ENCODE assay signal across 14 mouse cellular contexts in genomic region chr6:143531477-143531876, GRCm38 (mm10).
DNase-seq lines count a peak whose midpoint lies in the region; ATAC-seq lines count a peak whose summit lies in the region.
"Had no signal": no experiment of that assay in that cellular context is flagged by ENCODE, and none has a peak within 500 bp of the region (broad histone marks: within the 10 kb centered on the region; RNA-seq: fewer than 3 reads in every experiment).

No protein-coding gene starts in this region.

- no peak overlapping the region for H3K4me2 ChIP-seq in hindbrain, embryonic 11.5 days (replicated peaks; ENCODE audit: low read depth, low read length)
- no peak overlapping the region for H3K4me2 ChIP-seq in hindbrain, embryonic 14.5 days (replicated peaks)
- H3K4me2 ChIP-seq in neural tube, embryonic 15.5 days = no peak overlapping the region
- H3K4me2 ChIP-seq in embryonic facial prominence, embryonic 12.5 days (replicated peaks) = 0 out of 2 replicates have a peak overlapping the region, but pooled peaks have one; percentile 15
- no peak overlapping the region for H3K4me2 ChIP-seq in midbrain, embryonic 16.5 days (ENCODE audit: low read length)
- H3K4me2 ChIP-seq in intestine, embryonic 16.5 days (ENCODE audit: low read depth, low read length) = no peak overlapping the region
- H3K4me2 ChIP-seq: liver, embryonic 15.5 days had no signal

- H3K27ac ChIP-seq in hindbrain, embryonic 11.5 days (ENCODE audit: low read depth, low read length) = no peak overlapping the region
- no peak overlapping the region for H3K27ac ChIP-seq in hindbrain, embryonic 14.5 days
- no peak overlapping the region for H3K27ac ChIP-seq in neural tube, embryonic 15.5 days (replicated peaks)
- H3K27ac ChIP-seq in embryonic facial prominence, embryonic 12.5 days = peak overlapping the region; percentile 78
- no peak overlapping the region for H3K27ac ChIP-seq in midbrain, embryonic 16.5 days (ENCODE audit: low read length)
- no peak overlapping the region for H3K27ac ChIP-seq in intestine, embryonic 16.5 days (ENCODE audit: low read length)
- H3K27ac ChIP-seq: layer of hippocampus, adult 2 months; liver, embryonic 15.5 days had no signal

- H3K36me3 ChIP-seq in hindbrain, embryonic 11.5 days (ENCODE audit: control insufficient read depth, insufficient read depth, low read length) = no peaks in the 10 kb centered on the region
- no peaks in the 10 kb centered on the region for H3K36me3 ChIP-seq in hindbrain, embryonic 14.5 days (replicated peaks; ENCODE audit: control insufficient read depth, insufficient read depth)
- H3K36me3 ChIP-seq in neural tube, embryonic 15.5 days = no peaks in the 10 kb centered on the region
- H3K36me3 ChIP-seq in embryonic facial prominence, embryonic 12.5 days = no peaks in the 10 kb centered on the region
- H3K36me3 ChIP-seq in midbrain, embryonic 16.5 days (ENCODE audit: control insufficient read depth, insufficient read depth, low read length) = no peaks in the 10 kb centered on the region
- H3K36me3 ChIP-seq in intestine, embryonic 16.5 days (ENCODE audit: control insufficient read depth, insufficient read depth, low read length) = no peaks in the 10 kb centered on the region
- H3K36me3 ChIP-seq: liver, embryonic 15.5 days had no signal

- no peaks in the 10 kb centered on the region for H3K27me3 ChIP-seq in hindbrain, embryonic 11.5 days (ENCODE audit: control insufficient read depth, insufficient read depth, low read length)
- no peaks in the 10 kb centered on the region for H3K27me3 ChIP-seq in hindbrain, embryonic 14.5 days (ENCODE audit: control insufficient read depth, insufficient read depth, low read length)
- H3K27me3 ChIP-seq in neural tube, embryonic 15.5 days (replicated peaks) = no peaks in the 10 kb centered on the region
- no peaks in the 10 kb centered on the region for H3K27me3 ChIP-seq in embryonic facial prominence, embryonic 12.5 days
- H3K27me3 ChIP-seq in midbrain, embryonic 16.5 days (ENCODE audit: control insufficient read depth, insufficient read depth, low read depth, low read length) = no peaks in the 10 kb centered on the region
- no peaks in the 10 kb centered on the region for H3K27me3 ChIP-seq in intestine, embryonic 16.5 days (replicated peaks; ENCODE audit: control insufficient read depth, insufficient read depth, low read length)
- H3K27me3 ChIP-seq: liver, embryonic 15.5 days had no signal

- H3K4me1 ChIP-seq in hindbrain, embryonic 11.5 days (replicated peaks; ENCODE audit: control insufficient read depth, insufficient read depth, low read length) = no peaks in the 10 kb centered on the region
- H3K4me1 ChIP-seq in hindbrain, embryonic 14.5 days (replicated peaks; ENCODE audit: control insufficient read depth, insufficient read depth, low read length) = no peaks in the 10 kb centered on the region
- peaks cover 7% of the 10 kb centered on the region; the same call in 1 of the 2 replicates for H3K4me1 ChIP-seq in neural tube, embryonic 15.5 days
- peaks cover 13% of the 10 kb centered on the region for H3K4me1 ChIP-seq in embryonic facial prominence, embryonic 12.5 days
- peaks cover 5% of the 10 kb centered on the region; the same call in 1 of the 2 replicates for H3K4me1 ChIP-seq in midbrain, embryonic 16.5 days (ENCODE audit: control insufficient read depth, insufficient read depth, low read length)
- peaks cover 2% of the 10 kb centered on the region; the same call in 1 of the 2 replicates for H3K4me1 ChIP-seq in intestine, embryonic 16.5 days (ENCODE audit: control insufficient read depth, insufficient read depth, low read length)
- H3K4me1 ChIP-seq: liver, embryonic 15.5 days had no signal

- no peak overlapping the region for H3K9ac ChIP-seq in hindbrain, embryonic 11.5 days (ENCODE audit: low read depth, low read length)
- H3K9ac ChIP-seq in hindbrain, embryonic 14.5 days = no peak overlapping the region
- no peak overlapping the region for H3K9ac ChIP-seq in neural tube, embryonic 15.5 days (replicated peaks)
- H3K9ac ChIP-seq in embryonic facial prominence, embryonic 12.5 days = no peak overlapping the region
- H3K9ac ChIP-seq in midbrain, embryonic 16.5 days (ENCODE audit: low read depth, low read length) = no peak overlapping the region
- no peak overlapping the region for H3K9ac ChIP-seq in intestine, embryonic 16.5 days (ENCODE audit: low read depth, low read length)
- H3K9ac ChIP-seq: liver, embryonic 15.5 days had no signal

- H3K4me3 ChIP-seq in hindbrain, embryonic 11.5 days (ENCODE audit: low read depth, low read length) = no peak overlapping the region
- no peak overlapping the region for H3K4me3 ChIP-seq in hindbrain, embryonic 14.5 days (replicated peaks; ENCODE audit: low read length)
- H3K4me3 ChIP-seq in neural tube, embryonic 15.5 days (replicated peaks) = no peak overlapping the region
- H3K4me3 ChIP-seq in embryonic facial prominence, embryonic 12.5 days = no peak overlapping the region
- no peak overlapping the region for H3K4me3 ChIP-seq in midbrain, embryonic 16.5 days (ENCODE audit: low read depth, low read length)
- no peak overlapping the region for H3K4me3 ChIP-seq in intestine, embryonic 16.5 days (ENCODE audit: low read length)
- H3K4me3 ChIP-seq: layer of hippocampus, adult 2 months; liver, embryonic 15.5 days had no signal

- DNase-seq in hindbrain, embryonic 11.5 days (ENCODE audit: low spot score) = peak; percentile 20
- no peak for DNase-seq in hindbrain, embryonic 14.5 days (ENCODE audit: low spot score)
- DNase-seq in neural tube, embryonic 10.5 days (ENCODE audit: extremely low spot score, low spot score) = peak; percentile 22
- no peak for DNase-seq in c-Kit-positive CD71-positive TER-119-positive erythroid progenitor cells, embryonic 14.5 days (ENCODE audit: low spot score)
- DNase-seq: gastrocnemius, postnatal 36 days; heart, postnatal 4 days; right cerebral cortex, postnatal 14 days had no signal

- H3K9me3 ChIP-seq in hindbrain, embryonic 11.5 days (ENCODE audit: control insufficient read depth, low read length) = no peaks in the 10 kb centered on the region
- no peaks in the 10 kb centered on the region for H3K9me3 ChIP-seq in hindbrain, embryonic 14.5 days (ENCODE audit: control insufficient read depth, low read length)
- no peaks in the 10 kb centered on the region for H3K9me3 ChIP-seq in neural tube, embryonic 15.5 days (replicated peaks)
- no peaks in the 10 kb centered on the region for H3K9me3 ChIP-seq in embryonic facial prominence, embryonic 12.5 days
- no peaks in the 10 kb centered on the region for H3K9me3 ChIP-seq in midbrain, embryonic 16.5 days (replicated peaks; ENCODE audit: control insufficient read depth, low read length, poor library complexity, severe bottlenecking)
- no peaks in the 10 kb centered on the region for H3K9me3 ChIP-seq in intestine, embryonic 16.5 days (ENCODE audit: control insufficient read depth, low read length)
- H3K9me3 ChIP-seq: liver, embryonic 15.5 days had no signal

- no peak for ATAC-seq in hindbrain, embryonic 11.5 days (ENCODE audit: low FRiP score)
- no peak for ATAC-seq in hindbrain, embryonic 14.5 days (ENCODE audit: low FRiP score)
- ATAC-seq in neural tube, embryonic 15.5 days (ENCODE audit: low FRiP score) = no peak
- no peak for ATAC-seq in embryonic facial prominence, embryonic 12.5 days (ENCODE audit: insufficient number of reproducible peaks, insufficient read depth, low FRiP score, low TSS enrichment)
- ATAC-seq in midbrain, embryonic 16.5 days = peak; percentile 58; the same call in 1 of the 2 replicates
- no peak for ATAC-seq in intestine, embryonic 16.5 days
- ATAC-seq: CD4-positive, CD25-positive, alpha-beta regulatory T cell, adult 4 months had no signal

- 39% methylated on average over 6 of the region's 6 CpGs for WGBS in hindbrain, embryonic 11.5 days
- WGBS in hindbrain, embryonic 14.5 days = 39% methylated on average over 6 of the region's 6 CpGs
- WGBS in neural tube, embryonic 15.5 days = 31% methylated on average over 6 of the region's 6 CpGs
- 15% methylated on average over 6 of the region's 6 CpGs for WGBS in embryonic facial prominence, embryonic 12.5 days
- WGBS in midbrain, embryonic 16.5 days = 30% methylated on average over 6 of the region's 6 CpGs
- WGBS in intestine, embryonic 16.5 days = 36% methylated on average over 6 of the region's 6 CpGs

Comparison
In these comparisons a context has a peak if more than half of its experiments do, and no peak if none do; other contexts are left out.
1. DNase-seq: peak in hindbrain, embryonic 11.5 days (single experiment) and neural tube, embryonic 10.5 days (single experiment); none in hindbrain, embryonic 14.5 days (single experiment) and c-Kit-positive CD71-positive TER-119-positive erythroid progenitor cells, embryonic 14.5 days (single experiment).